Mouse (Mus musculus) bone marrow macrophage, adult 2 months (primary cell): Measurements from ENCODE around the gene Tbc1d10c.

Experiments
- CTCF ChIP-seq: IDR thresholded peaks from 2 replicates; pipeline ENCODE4 v1.5.1; 2012; ENCODE audit warnings: low read depth, mild to moderate bottlenecking, low read length, moderate library complexity
- POLR2A ChIP-seq: IDR thresholded peaks from 2 replicates; pipeline ENCODE4 v1.6.1; 2012; ENCODE audit warnings: mild to moderate bottlenecking, low read depth, low read length, borderline replicate concordance

GRCm38 (mm10) chr19:4197180-4197579 lies 6.1 kb upstream of the Tbc1d10c start:
- TF ChIP-seq POLR2A (no peak), CTCF (no peak)
